Mouse (Mus musculus): Measurements from ENCODE around the gene Smcr8.

Gene Smcr8

GRCm38 (mm10) chr11:60776829-60777740, at the start of gene Smcr8, which contains the start of gene Top3a:
TSS of gene Smcr8 (plus strand) at chr11:60777524.
TSS of gene Top3a (minus strand) at chr11:60777365.
- peak; percentile 87 for DNase-seq (ENCODE audit: low read depth)

GRCm38 (mm10) chr11:60728260-60728761, 49.0 kb upstream of the Smcr8 start, which contains the start of gene Mief2:
TSS of gene Mief2 (plus strand) at chr11:60728398.
- peak; percentile 94 for DNase-seq (ENCODE audit: low read depth)

- DNase-seq (ENCODE audit: low read depth): no peak
These were observed 48.1 kb upstream of the Smcr8 start for GRCm38 (mm10) chr11:60729217-60729641.

- DNase-seq (ENCODE audit: low read depth): no peak
These were observed 47.2 kb upstream of the Smcr8 start for GRCm38 (mm10) chr11:60730169-60730568.

GRCm38 (mm10) chr11:60731251-60731650, 46.1 kb upstream of the Smcr8 start:
- DNase-seq (ENCODE audit: low read depth): no peak

- DNase-seq (ENCODE audit: low read depth): peak; percentile 61
These were observed 43.1 kb upstream of the Smcr8 start for GRCm38 (mm10) chr11:60734206-60734605.

- no peak for DNase-seq (ENCODE audit: low read depth)
These were observed 42.1 kb upstream of the Smcr8 start for GRCm38 (mm10) chr11:60735191-60735590.

- no peak for DNase-seq (ENCODE audit: low read depth)
These were observed 40.8 kb upstream of the Smcr8 start for GRCm38 (mm10) chr11:60736491-60736890.

- DNase-seq (ENCODE audit: low read depth): no peak
These were observed 39.9 kb upstream of the Smcr8 start for GRCm38 (mm10) chr11:60737450-60737849.

GRCm38 (mm10) chr11:60740321-60740720, 37.0 kb upstream of the Smcr8 start:
- no peak for DNase-seq (ENCODE audit: low read depth)

GRCm38 (mm10) chr11:60755570-60755969, 21.8 kb upstream of the Smcr8 start:
- DNase-seq (ENCODE audit: low read depth): no peak

GRCm38 (mm10) chr11:60761681-60762080, 15.6 kb upstream of the Smcr8 start:
- DNase-seq (ENCODE audit: low read depth): no peak

- DNase-seq (ENCODE audit: low read depth): no peak
These were observed 10.4 kb upstream of the Smcr8 start for GRCm38 (mm10) chr11:60766969-60767368.

GRCm38 (mm10) chr11:60769322-60769721, 8.0 kb upstream of the Smcr8 start:
- no peak for DNase-seq (ENCODE audit: low read depth)

- no peak for DNase-seq (ENCODE audit: low read depth)
These were observed 6.5 kb upstream of the Smcr8 start for GRCm38 (mm10) chr11:60770776-60771175.

GRCm38 (mm10) chr11:60772161-60772560, 5.2 kb upstream of the Smcr8 start:
- no peak for DNase-seq (ENCODE audit: low read depth)

GRCm38 (mm10) chr11:60774158-60774689, 3.1 kb upstream of the Smcr8 start:
- no peak for DNase-seq (ENCODE audit: low read depth)

- no peak for DNase-seq (ENCODE audit: low read depth)
These were observed 2.5 kb upstream of the Smcr8 start for GRCm38 (mm10) chr11:60774841-60775240.

GRCm38 (mm10) chr11:60775578-60775977, 1.7 kb upstream of the Smcr8 start:
- DNase-seq (ENCODE audit: low read depth): no peak

- DNase-seq (ENCODE audit: low read depth): no peak
These were observed 1.1 kb upstream of the Smcr8 start for GRCm38 (mm10) chr11:60776107-60776828.

GRCm38 (mm10) chr11:60777801-60778370, 562 bp downstream of the Smcr8 start:
- no peak for DNase-seq (ENCODE audit: low read depth)

GRCm38 (mm10) chr11:60779673-60780189, 2.4 kb downstream of the Smcr8 start:
- no peak for DNase-seq (ENCODE audit: low read depth)

Data from fibroblast of lung, adult 2 months (primary cell).